Mouse (Mus musculus) stomach, postnatal 0 days (tissue): ENCODE measurements at regions not wholly inside any gene's neighbourhood (a gene's known extent, or its start where the extent isn't known, plus 50 kb on each side); places are given as distances from the start of the nearest gene placed in this dataset.

Experiments used
- ATAC-seq: fragments of 200-750 bp; cut with Nextera tagmentation; 2 replicates; pipeline ENCODE4 v1.8.0; 2017; ENCODE audit not compliant: low FRiP score, low TSS enrichment
- DNase-seq: peaks from one replicate; pipeline ENCODE4 v3.0.0-alpha.2; 2016; ENCODE audit warnings: low spot score
- H3K27ac ChIP-seq: fragments of 300-500 bp; sonication (generic); replicated peaks from 2 replicates; pipeline ENCODE4 v1.5.1; 2014; ENCODE audit warnings: mild to moderate bottlenecking, control low read depth
- H3K27me3 ChIP-seq: fragments of 300-500 bp; sonication (generic); 2 replicates; pipeline ENCODE4 v1.6.1; 2014; ENCODE audit warnings: low read length; ENCODE audit not compliant: control insufficient read depth, insufficient read depth
- H3K36me3 ChIP-seq: fragments of 300-500 bp; sonication (generic); 2 replicates; pipeline ENCODE4 v1.6.1; 2014; ENCODE audit warnings: low read length, mixed read lengths; ENCODE audit not compliant: control insufficient read depth, insufficient read depth
- H3K4me1 ChIP-seq: fragments of 300-500 bp; sonication (generic); replicated peaks from 2 replicates; pipeline ENCODE4 v1.6.1; 2014; ENCODE audit warnings: antibody characterized with exemption; ENCODE audit not compliant: control insufficient read depth, insufficient read depth
- H3K4me2 ChIP-seq: fragments of 300-500 bp; sonication (generic); replicated peaks from 2 replicates; pipeline ENCODE4 v1.6.1; 2014; ENCODE audit warnings: low read depth, mild to moderate bottlenecking, control low read depth, moderate library complexity
- H3K4me3 ChIP-seq: fragments of 300-500 bp; sonication (generic); 2 replicates; pipeline ENCODE4 v1.5.1; 2014; ENCODE audit warnings: low read depth, low read length, control low read depth
- H3K9ac ChIP-seq: fragments of 300-500 bp; sonication (generic); 2 replicates; pipeline ENCODE4 v1.6.1; 2014; ENCODE audit warnings: mild to moderate bottlenecking, low read length, control low read depth, mixed read lengths
- H3K9me3 ChIP-seq: fragments of 300-500 bp; sonication (generic); 2 replicates; pipeline ENCODE4 v1.6.1; 2016; ENCODE audit warnings: low read length; ENCODE audit not compliant: control insufficient read depth
- CTCF ChIP-seq: IDR thresholded peaks from 2 replicates; pipeline ENCODE4 v1.5.1; 2016; ENCODE audit warnings: antibody characterized with exemption, low read depth, mild to moderate bottlenecking, moderate library complexity
- EP300 ChIP-seq: optimal IDR thresholded peaks from 2 replicates; pipeline ENCODE3; 2016; ENCODE audit warnings: antibody characterized with exemption
- WGBS: fragments of 180-500 bp; shearing (Covaris S2); extraction: QIAGEN DNeasy Blood & Tissue Kit; methylation state at CpG from one replicate; pipeline ENCODE4 v1.1.7; 2014; 5-methylcytosine and 5-hydroxymethylcytosine counted together

DNA sequence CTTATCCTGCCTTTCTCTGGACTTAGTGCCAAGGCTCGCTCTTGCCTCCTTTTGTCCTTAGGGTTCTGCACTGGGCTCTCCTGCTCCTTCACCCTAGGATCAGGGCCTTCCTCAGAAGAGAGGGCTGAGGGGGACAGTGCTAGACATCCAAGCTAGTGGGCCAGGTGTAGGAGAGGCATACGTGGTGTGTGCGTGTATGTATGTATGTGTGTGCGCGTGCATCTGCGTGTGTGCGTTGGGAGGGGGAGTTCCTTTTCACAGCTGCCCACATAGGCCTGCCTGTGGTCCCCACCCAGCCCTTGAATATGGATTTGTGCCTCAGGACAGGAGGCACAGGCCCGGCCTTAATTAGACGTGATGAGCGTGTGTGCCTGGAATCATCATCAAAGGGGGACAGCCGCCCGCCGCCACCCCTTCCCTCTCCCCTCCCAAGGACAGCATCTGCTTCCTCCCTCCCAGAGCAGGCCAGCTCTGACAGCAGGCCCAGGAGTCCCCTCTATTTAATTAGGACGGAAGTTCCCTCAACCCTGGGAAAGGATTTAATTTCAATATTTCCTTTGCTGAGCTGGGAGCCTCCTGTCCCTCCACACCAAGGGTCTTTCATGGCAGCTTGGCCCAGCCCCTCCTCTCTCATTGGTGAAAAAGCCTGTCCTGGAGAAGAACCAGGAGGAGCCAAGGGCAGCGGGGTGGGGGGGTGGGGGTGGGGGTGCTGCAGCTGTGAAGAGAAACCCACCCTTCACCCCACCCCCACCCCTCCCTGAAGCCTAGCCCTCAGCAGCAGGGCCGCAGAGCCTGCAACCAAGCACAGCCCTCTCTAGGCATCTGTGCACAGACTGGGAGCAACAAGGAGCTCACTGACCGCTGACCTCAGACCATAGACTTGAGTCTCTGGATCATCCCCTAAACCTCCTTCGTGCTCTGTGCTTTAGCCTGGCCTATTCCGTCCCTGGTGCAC is 155.8 kb upstream of the A530016L24Rik start:
- Histone ChIP-seq H3K4me3 (no peak overlapping the region), H3K4me2 (no peak overlapping the region), H3K36me3 (no peaks in the 10 kb centered on the region), H3K9ac (no peak overlapping the region), H3K4me1 (no peaks in the 10 kb centered on the region), H3K27ac (no peak overlapping the region), H3K27me3 (no peaks in the 10 kb centered on the region), H3K9me3 (no peaks in the 10 kb centered on the region)
- ATAC-seq (0 out of 2 replicates have a peak, but pooled peaks have one; percentile 22), DNase-seq (no peak)
- 52% methylated on average over 19 of the region's 19 CpGs for WGBS
- TF ChIP-seq CTCF (no peak), EP300 (no peak)

DNA sequence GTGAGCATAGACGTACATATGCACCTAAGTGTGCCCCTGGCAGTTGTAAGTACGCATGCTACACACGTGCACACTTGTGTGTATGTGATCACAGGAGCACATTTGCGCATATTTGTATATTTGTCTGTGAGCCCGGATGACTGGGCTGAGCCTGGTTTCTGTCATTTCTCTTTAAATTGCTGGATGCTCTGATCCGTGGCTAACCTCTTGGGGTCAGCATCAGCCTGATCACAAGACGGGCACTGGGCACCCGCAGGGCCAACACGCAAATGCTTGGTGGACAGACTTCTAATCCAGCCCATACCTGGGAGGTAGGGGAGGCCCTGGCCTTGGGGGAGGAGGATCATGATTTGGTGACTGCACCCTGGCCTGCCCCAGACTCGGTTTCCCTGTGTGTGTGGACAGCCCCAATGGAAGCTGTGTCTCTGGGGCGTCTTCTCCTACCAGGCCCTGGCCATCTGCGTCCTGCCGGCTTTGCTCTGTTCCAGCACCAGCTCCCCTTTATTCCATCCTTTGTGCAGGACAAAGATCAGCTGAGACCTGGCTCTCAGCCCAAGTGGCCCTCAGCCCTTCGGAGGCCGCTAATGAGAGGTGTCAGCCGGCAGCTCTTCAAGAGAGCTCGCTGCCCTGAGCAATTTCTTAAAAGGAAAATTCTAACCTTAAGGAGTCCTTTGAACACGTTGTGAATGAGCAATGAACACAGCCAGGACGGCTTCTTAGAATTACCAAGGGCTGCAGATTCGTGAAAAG is 155.0 kb upstream of the A530016L24Rik start:
- DNase-seq: no peak

DNA sequence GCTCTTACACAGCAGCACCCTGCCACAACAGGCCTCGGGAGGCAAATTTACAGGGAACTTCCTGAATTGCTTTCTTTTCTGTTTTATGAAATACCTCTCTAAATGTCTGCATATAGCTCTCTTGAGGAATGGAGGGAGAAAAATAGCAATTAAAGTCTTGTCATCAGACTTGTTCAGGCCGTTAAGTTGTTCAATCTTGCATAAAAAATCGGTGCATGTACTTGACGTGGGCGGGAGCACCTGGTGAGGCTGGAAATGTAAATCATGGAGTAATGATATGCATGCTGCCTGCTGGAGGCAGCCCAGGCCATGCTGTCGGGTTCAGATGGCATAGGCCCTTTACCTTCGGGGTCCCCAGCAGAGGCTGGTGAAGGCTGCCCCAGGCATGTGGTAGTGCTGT is 153.6 kb upstream of the A530016L24Rik start:
- no peak for TF ChIP-seq EP300
- no peak for TF ChIP-seq CTCF
- Histone ChIP-seq H3K9me3 (no peaks in the 10 kb centered on the region), H3K4me2 (no peak overlapping the region), H3K4me1 (no peaks in the 10 kb centered on the region), H3K27me3 (no peaks in the 10 kb centered on the region), H3K4me3 (no peak overlapping the region), H3K27ac (no peak overlapping the region), H3K36me3 (no peaks in the 10 kb centered on the region), H3K9ac (no peak overlapping the region)
- ATAC-seq (no peak), DNase-seq (no peak)
- WGBS: 75% methylated on average over 7 of the region's 7 CpGs

More for the DNA sequence above, 155.0 kb upstream of the A530016L24Rik start:
- ATAC-seq: no peak
- H3K9ac ChIP-seq: no peak overlapping the region
- H3K36me3 ChIP-seq: no peaks in the 10 kb centered on the region
- no peaks in the 10 kb centered on the region for H3K4me1 ChIP-seq
- TF ChIP-seq CTCF (no peak), EP300 (no peak)
- H3K4me3 ChIP-seq: no peak overlapping the region
- H3K4me2 ChIP-seq: no peak overlapping the region
- no peaks in the 10 kb centered on the region for H3K9me3 ChIP-seq
- H3K27me3 ChIP-seq: no peaks in the 10 kb centered on the region
- WGBS: 58% methylated on average over 20 of the region's 20 CpGs
- no peak overlapping the region for H3K27ac ChIP-seq

- Histone ChIP-seq H3K4me1 (no peaks in the 10 kb centered on the region), H3K4me3 (no peak overlapping the region)
- no peak for ATAC-seq
These were observed 152.5 kb upstream of the A530016L24Rik start for GRCm38 (mm10) chr12:112336691-112337295.

GRCm38 (mm10) chr12:112337443-112337842 is 151.8 kb upstream of the A530016L24Rik start:
- Histone ChIP-seq H3K9me3 (no peaks in the 10 kb centered on the region), H3K27me3 (no peaks in the 10 kb centered on the region), H3K4me3 (no peak overlapping the region), H3K36me3 (no peaks in the 10 kb centered on the region), H3K9ac (no peak overlapping the region), H3K4me1 (no peaks in the 10 kb centered on the region), H3K4me2 (no peak overlapping the region), H3K27ac (no peak overlapping the region)
- TF ChIP-seq CTCF: no peak
- TF ChIP-seq EP300: no peak
- WGBS: 81% methylated on average over 11 of the region's 11 CpGs
- ATAC-seq (no peak), DNase-seq (no peak)

More at GRCm38 (mm10) chr12:112336691-112337295, 152.5 kb upstream of the A530016L24Rik start:
- no peak for DNase-seq
- TF ChIP-seq CTCF: no peak
- no peak for TF ChIP-seq EP300
- Histone ChIP-seq H3K4me2 (no peak overlapping the region), H3K36me3 (no peaks in the 10 kb centered on the region), H3K9ac (no peak overlapping the region), H3K27ac (no peak overlapping the region), H3K27me3 (no peaks in the 10 kb centered on the region), H3K9me3 (no peaks in the 10 kb centered on the region)
- 79% methylated on average over 9 of the region's 9 CpGs for WGBS
